Mouse (Mus musculus) olfactory bulb, adult 2 months (tissue): ENCODE data around the gene U2af1l4.

ENCODE experiments used
- CTCF ChIP-seq: fragments of 200-500 bp; IDR thresholded peaks from 2 replicates; pipeline ENCODE4 v1.5.1; 2012; ENCODE audit warnings: low read depth, mild to moderate bottlenecking, low read length, moderate library complexity; ENCODE audit not compliant: insufficient read depth
- POLR2A ChIP-seq: fragments of 200-500 bp; IDR thresholded peaks from 2 replicates; pipeline ENCODE4 v1.6.1; 2012; ENCODE audit warnings: mild to moderate bottlenecking, low read depth, low read length, moderate library complexity; ENCODE audit not compliant: insufficient read depth

DNA sequence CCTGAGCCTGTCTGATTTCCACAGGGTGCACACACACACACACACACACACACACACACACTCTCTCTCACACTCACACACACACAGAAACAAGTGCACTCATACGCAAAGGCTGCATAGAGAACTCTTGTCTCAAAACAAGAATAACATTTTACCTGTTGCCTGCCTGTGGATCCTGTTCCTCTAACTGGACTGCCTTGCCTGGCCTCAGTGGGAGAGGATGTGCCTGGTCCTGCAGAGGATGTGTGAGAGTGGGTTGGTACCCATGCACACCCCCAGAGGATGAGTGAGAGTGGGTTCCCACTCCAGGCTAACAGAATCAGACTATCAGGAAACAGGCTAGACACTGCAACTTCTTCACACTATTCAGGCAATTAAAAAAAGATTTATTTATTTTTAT lies 12.5 kb upstream of the U2af1l4 start:
- TF ChIP-seq CTCF (no peak), POLR2A (no peak)
